Mouse (Mus musculus) embryonic facial prominence, embryonic 11.5 days (tissue): ENCODE measurements around the gene Lca5l. TPM values are rescaled to one million over a fixed set of nuclear protein-coding genes. Genes with fewer than 3 reads are reported as not detected.

ENCODE experiments used
- ATAC-seq: fragments of 200-750 bp; cut with Nextera tagmentation; replicated peaks from 2 replicates; pipeline ENCODE4 v1.8.0; 2017; ENCODE audit warnings: low read depth; ENCODE audit not compliant: insufficient number of reproducible peaks, low FRiP score, low TSS enrichment
- DNase-seq: peaks from one replicate; pipeline ENCODE4 v3.0.0-alpha.2; 2015; ENCODE audit warnings: low spot score
- H3K27ac ChIP-seq: fragments of 300-500 bp; sonication (generic); replicated peaks from 2 replicates; pipeline ENCODE4 v1.5.1; 2014; ENCODE audit warnings: mild to moderate bottlenecking, low read depth, low read length, control low read depth
- H3K27me3 ChIP-seq: fragments of 300-500 bp; sonication (generic); 2 replicates; pipeline ENCODE4 v1.6.1; 2014; ENCODE audit warnings: mild to moderate bottlenecking, low read length, moderate library complexity, mixed read lengths; ENCODE audit not compliant: control insufficient read depth, insufficient read depth
- H3K36me3 ChIP-seq: fragments of 300-500 bp; sonication (generic); replicated peaks from 2 replicates; pipeline ENCODE4 v1.6.1; 2014; ENCODE audit warnings: low read depth, mild to moderate bottlenecking, low read length, moderate library complexity, mixed read lengths; ENCODE audit not compliant: control insufficient read depth, insufficient read depth
- H3K4me1 ChIP-seq: fragments of 300-500 bp; sonication (generic); 2 replicates; pipeline ENCODE4 v1.6.1; 2014; ENCODE audit warnings: low read length, mixed read lengths; ENCODE audit not compliant: control insufficient read depth, insufficient read depth
- H3K4me2 ChIP-seq: fragments of 300-500 bp; sonication (generic); 2 replicates; pipeline ENCODE4 v1.6.1; 2014; ENCODE audit warnings: low read depth, mild to moderate bottlenecking, control low read depth, low read length, moderate library complexity
- H3K4me3 ChIP-seq: fragments of 300-500 bp; sonication (generic); 2 replicates; pipeline ENCODE4 v1.5.1; 2014; ENCODE audit warnings: low read depth, low read length, control low read depth
- H3K9ac ChIP-seq: fragments of 300-500 bp; sonication (generic); replicated peaks from 2 replicates; pipeline ENCODE4 v1.6.1; 2014; ENCODE audit warnings: mild to moderate bottlenecking, control low read depth, low read length
- H3K9me3 ChIP-seq: fragments of 300-500 bp; sonication (generic); replicated peaks from 2 replicates; pipeline ENCODE4 v1.6.1; 2016; ENCODE audit warnings: mild to moderate bottlenecking, low read length, inconsistent platforms, mixed read lengths; ENCODE audit not compliant: control insufficient read depth
- WGBS: fragments of 180-500 bp; shearing (Covaris S2); extraction: QIAGEN DNeasy Blood & Tissue Kit; methylation state at CpG from one replicate; pipeline ENCODE4 v1.1.7; 2014; 5-methylcytosine and 5-hydroxymethylcytosine counted together
- polyA plus RNA-seq: library from polyadenylated mRNA; unstranded; fragments of >200 nt; fragmentation: Nextera tagmentation; extraction: Ambion mirVana; gene quantifications from 2 replicates; pipeline ENCODE4 v1.2.1, GENCODE M21; 2014

The Lca5l gene
- polyA plus RNA-seq, 1 experiment from 2014 or later = 1.1 TPM

DNA sequence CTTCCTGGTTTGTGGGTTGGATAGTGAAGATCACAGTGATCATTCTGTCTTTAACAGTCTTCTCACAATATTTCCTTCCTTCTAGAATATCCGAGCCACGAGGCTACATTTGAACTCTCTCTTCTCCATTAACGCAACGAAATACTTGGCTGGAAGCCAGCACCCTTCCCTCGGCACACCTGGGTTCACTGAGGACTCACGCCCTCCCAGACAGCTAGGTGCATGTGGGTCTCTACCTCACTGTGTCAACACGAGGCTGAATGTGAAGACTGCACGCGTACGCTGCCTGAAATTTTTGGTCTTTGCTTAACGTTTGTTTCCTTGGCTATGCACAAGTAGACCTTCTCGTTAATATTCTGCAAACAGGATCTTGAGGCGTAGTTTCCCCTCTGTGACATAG is 36.4 kb upstream of the Lca5l start:
- no peak overlapping the region for H3K4me2 ChIP-seq
- H3K9ac ChIP-seq = no peak overlapping the region
- H3K9me3 ChIP-seq = no peaks in the 10 kb centered on the region
- no peaks in the 10 kb centered on the region for H3K4me1 ChIP-seq
- no peaks in the 10 kb centered on the region for H3K36me3 ChIP-seq
- no peak overlapping the region for H3K4me3 ChIP-seq
- WGBS = 84% methylated on average over 13 of the region's 13 CpGs
- no peak for DNase-seq
- no peak for ATAC-seq
- H3K27ac ChIP-seq = no peak overlapping the region
- H3K27me3 ChIP-seq = no peaks in the 10 kb centered on the region

GRCm38 (mm10) chr16:96222452-96222851 is 30.4 kb upstream of the Lca5l start:
- Histone ChIP-seq H3K36me3 (no peaks in the 10 kb centered on the region), H3K4me3 (no peak overlapping the region), H3K4me1 (no peaks in the 10 kb centered on the region), H3K27ac (no peak overlapping the region), H3K27me3 (no peaks in the 10 kb centered on the region), H3K4me2 (no peak overlapping the region), H3K9me3 (no peaks in the 10 kb centered on the region), H3K9ac (no peak overlapping the region)
- no peak for ATAC-seq
- WGBS = 75% methylated on average over 1 of the region's 1 CpGs
- DNase-seq = no peak

- no peak overlapping the region for H3K9ac ChIP-seq
- no peak overlapping the region for H3K4me2 ChIP-seq
- no peaks in the 10 kb centered on the region for H3K9me3 ChIP-seq
- H3K27me3 ChIP-seq = no peaks in the 10 kb centered on the region
- no peak overlapping the region for H3K27ac ChIP-seq
- no peak overlapping the region for H3K4me3 ChIP-seq
- no peaks in the 10 kb centered on the region for H3K36me3 ChIP-seq
- DNase-seq = no peak
- H3K4me1 ChIP-seq = no peaks in the 10 kb centered on the region
- ATAC-seq = no peak
- 78% methylated on average over 3 of the region's 3 CpGs for WGBS
Observed at GRCm38 (mm10) chr16:96221959-96222358, 29.9 kb upstream of the Lca5l start.

DNA sequence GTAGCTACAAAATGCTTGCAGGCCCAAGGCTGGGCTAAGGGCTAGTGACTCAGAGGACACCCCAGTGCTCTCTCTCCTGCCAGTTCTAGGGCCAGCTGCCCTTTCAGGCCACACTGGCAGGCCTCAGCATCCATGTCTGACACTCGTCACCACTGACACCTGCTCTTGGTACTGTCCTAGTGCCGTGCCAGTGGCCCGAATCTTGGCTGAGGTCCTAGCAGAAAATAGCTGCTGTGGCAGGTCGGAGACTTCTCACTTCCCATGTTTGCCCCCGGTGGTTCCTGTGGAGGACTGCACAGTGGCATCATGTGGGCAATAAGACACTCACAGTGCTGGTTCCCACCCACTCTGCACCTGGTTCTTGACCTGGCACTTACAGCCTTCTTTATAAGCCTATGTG is 29.4 kb upstream of the Lca5l start:
- no peak overlapping the region for H3K9ac ChIP-seq
- ATAC-seq = no peak
- WGBS = 83% methylated on average over 5 of the region's 5 CpGs
- H3K36me3 ChIP-seq = no peaks in the 10 kb centered on the region
- no peaks in the 10 kb centered on the region for H3K4me1 ChIP-seq
- DNase-seq = no peak
- no peak overlapping the region for H3K4me3 ChIP-seq
- H3K9me3 ChIP-seq = no peaks in the 10 kb centered on the region
- no peak overlapping the region for H3K4me2 ChIP-seq
- no peak overlapping the region for H3K27ac ChIP-seq
- no peaks in the 10 kb centered on the region for H3K27me3 ChIP-seq

- no peak overlapping the region for H3K9ac ChIP-seq
- 92% methylated on average over 4 of the region's 4 CpGs for WGBS
- H3K9me3 ChIP-seq = no peaks in the 10 kb centered on the region
- no peak overlapping the region for H3K4me3 ChIP-seq
- H3K27ac ChIP-seq = no peak overlapping the region
- ATAC-seq (no peak), DNase-seq (no peak)
- H3K36me3 ChIP-seq = no peaks in the 10 kb centered on the region
- no peaks in the 10 kb centered on the region for H3K27me3 ChIP-seq
- H3K4me1 ChIP-seq = no peaks in the 10 kb centered on the region
- no peak overlapping the region for H3K4me2 ChIP-seq
Observed at GRCm38 (mm10) chr16:96213027-96213426, 21.0 kb upstream of the Lca5l start.

GRCm38 (mm10) chr16:96210856-96211255 is 18.8 kb upstream of the Lca5l start:
- no peak for ATAC-seq
- WGBS = 83% methylated on average over 7 of the region's 7 CpGs
- no peaks in the 10 kb centered on the region for H3K36me3 ChIP-seq

DNA sequence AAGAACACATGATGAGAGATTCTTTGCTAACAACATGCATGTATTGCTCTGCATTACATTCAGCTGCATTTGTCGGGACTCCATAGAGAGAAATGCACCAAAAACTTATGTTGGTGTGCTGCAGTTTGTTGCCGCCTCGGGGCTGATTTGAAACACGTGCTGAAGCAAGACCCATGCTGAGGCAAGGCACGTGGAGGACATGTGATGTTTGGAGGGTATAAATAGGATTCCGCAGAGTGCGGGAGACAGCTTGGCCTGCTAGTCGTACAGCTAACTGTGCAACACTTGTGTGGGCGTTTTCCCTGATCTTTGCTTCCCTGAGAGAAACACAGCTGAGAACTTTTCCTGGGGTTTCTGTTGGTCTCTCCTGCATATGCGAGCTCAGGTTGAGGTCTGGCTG is 17.7 kb upstream of the Lca5l start:
- no peaks in the 10 kb centered on the region for H3K27me3 ChIP-seq
- H3K36me3 ChIP-seq = no peaks in the 10 kb centered on the region
- no peak overlapping the region for H3K4me2 ChIP-seq
- no peaks in the 10 kb centered on the region for H3K9me3 ChIP-seq
- H3K4me1 ChIP-seq = no peaks in the 10 kb centered on the region
- no peak for DNase-seq
- no peak overlapping the region for H3K9ac ChIP-seq
- no peak for ATAC-seq
- H3K4me3 ChIP-seq = no peak overlapping the region
- H3K27ac ChIP-seq = no peak overlapping the region
- 73% methylated on average over 10 of the region's 10 CpGs for WGBS

More at GRCm38 (mm10) chr16:96210856-96211255, 18.8 kb upstream of the Lca5l start:
- Histone ChIP-seq H3K27me3 (no peaks in the 10 kb centered on the region), H3K9me3 (no peaks in the 10 kb centered on the region), H3K27ac (no peak overlapping the region), H3K4me3 (no peak overlapping the region), H3K4me2 (no peak overlapping the region), H3K9ac (no peak overlapping the region), H3K4me1 (no peaks in the 10 kb centered on the region)
- no peak for DNase-seq

DNA sequence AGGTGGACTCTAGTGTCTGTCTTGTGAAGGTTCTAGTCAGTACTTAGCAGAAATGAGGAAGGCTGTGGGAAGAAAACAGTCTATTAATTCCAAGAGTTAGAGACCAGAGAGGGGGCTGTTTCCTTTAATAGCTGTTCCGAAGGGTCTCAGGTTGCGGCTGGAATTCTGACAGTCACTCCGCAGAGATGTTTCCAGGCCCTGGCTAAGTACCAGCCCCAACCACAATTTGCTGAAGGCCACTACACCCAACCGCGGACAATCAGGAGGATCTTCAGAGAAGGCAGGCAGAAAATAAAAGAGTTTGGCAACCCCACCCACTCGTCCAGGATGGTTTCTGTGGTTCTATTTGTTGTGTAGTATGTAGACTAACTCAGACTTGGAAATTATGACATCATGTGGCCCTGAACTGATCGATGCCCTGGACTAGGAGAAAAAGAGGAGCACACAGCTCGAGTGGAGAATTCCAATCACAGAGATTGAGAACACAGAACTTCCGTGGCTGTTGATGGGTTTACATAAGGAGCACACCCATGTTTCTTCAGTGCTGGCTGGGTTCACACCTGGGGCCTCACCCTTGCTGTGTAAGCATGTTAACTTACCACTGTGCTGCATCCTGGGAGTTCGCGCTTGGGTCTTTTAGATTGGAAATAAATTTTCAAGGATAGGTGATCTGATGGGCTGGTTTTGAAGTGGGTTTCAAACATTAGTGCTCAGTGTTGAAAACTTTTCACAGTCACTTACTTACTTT is 9.6 kb upstream of the Lca5l start:
- ATAC-seq = no peak
- 73% methylated on average over 11 of the region's 11 CpGs for WGBS
- H3K4me1 ChIP-seq = no peaks in the 10 kb centered on the region; the same call in 1 of the 2 replicates
- peak; percentile 12 for DNase-seq
- H3K36me3 ChIP-seq = no peaks in the 10 kb centered on the region
- no peak overlapping the region for H3K9ac ChIP-seq
- H3K27me3 ChIP-seq = no peaks in the 10 kb centered on the region
- no peak overlapping the region for H3K27ac ChIP-seq
- H3K4me2 ChIP-seq = no peak overlapping the region
- H3K4me3 ChIP-seq = no peak overlapping the region
- H3K9me3 ChIP-seq = no peaks in the 10 kb centered on the region
